Mouse (Mus musculus) c-Kit-negative CD71-positive TER-119-positive erythroid progenitor cells, embryonic 14.5 days (primary cell): ENCODE measurements around the gene Maea.

Experiments used
- DNase-seq: peaks from one replicate; pipeline ENCODE4 v3.0.0-alpha.2; 2013; ENCODE audit warnings: low read depth, low spot score

The Maea gene

DNA sequence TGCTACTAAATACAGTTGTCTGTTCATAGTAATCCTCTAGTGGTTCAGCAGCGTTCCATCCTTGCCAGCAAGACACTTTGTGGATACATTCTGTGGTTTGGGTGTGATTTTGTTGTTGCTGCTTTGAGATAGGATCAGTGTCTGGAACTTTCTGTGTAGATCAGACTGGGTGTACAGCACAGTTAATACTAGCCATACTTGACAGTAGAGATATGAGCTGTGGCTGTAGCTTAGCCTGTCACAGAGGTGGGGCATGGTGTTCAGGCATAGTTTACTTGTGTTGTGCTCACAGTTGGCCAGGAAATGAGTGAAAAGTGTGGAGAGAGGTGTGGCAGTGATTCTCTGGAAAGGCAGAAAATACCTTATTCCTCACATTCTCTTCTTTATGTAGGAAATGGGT, 22.2 kb downstream of the Maea start:
- DNase-seq: no peak

GRCm38 (mm10) chr5:33358467-33358866, 23.2 kb downstream of the Maea start:
- DNase-seq: no peak

- DNase-seq: no peak
These were observed 28.0 kb downstream of the Maea start for GRCm38 (mm10) chr5:33363263-33363662.

GRCm38 (mm10) chr5:33368651-33369050, 33.3 kb downstream of the Maea start:
- no peak for DNase-seq

- peak; percentile 46 for DNase-seq
These were observed 35.8 kb downstream of the Maea start for GRCm38 (mm10) chr5:33371137-33371536.

DNA sequence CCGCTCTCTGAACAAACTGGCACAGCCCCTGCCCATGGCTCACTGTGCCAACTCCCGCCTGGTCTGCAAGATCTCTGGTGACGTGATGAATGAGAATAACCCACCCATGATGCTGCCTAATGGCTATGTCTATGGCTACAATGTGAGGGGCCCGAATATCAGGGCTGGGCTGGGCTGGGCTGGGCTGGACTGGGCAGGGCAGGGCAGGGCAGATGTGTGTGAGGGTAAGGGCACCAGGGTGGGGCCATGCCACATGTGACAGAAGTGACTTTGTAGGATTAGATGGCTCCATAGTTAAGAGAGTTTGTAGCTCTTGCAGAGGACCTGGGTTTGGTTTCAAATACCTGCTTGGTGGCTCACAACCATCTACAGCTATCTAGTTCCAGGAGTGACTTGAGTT, 36.4 kb downstream of the Maea start:
- no peak for DNase-seq

DNA sequence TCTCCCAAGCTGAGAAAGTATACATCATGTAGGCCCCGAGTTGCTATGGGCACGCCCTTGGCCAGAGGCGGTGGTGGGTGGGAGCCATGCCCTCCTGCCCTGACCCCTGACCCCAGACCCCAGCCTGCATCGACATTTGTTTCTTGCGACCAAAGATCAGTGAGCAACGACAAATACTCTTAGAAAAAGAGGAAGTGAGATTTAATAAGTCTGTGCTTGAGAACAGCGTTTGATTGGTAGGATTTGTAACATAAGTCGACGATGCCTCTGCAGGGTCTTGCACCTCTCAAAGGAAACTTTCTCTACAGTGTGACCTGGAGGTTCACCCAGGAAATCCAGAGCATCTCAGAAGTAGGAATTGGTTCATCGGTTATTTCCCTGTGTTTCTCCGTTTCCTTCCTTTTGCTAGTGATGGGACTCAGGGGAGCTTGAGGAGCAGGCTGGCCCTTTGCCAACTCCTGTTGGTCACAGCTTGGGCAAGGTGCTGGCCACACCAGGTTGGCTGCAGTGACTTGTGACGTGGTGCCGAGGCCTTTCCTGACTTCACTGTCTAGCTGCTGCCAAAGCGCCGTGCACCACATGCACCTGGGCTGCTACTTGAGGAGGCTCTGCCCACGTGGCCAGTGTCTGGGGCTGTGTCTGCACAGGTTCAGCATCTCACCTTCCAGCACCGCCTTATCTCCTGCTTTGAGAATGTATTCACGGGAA, 37.2 kb downstream of the Maea start:
- DNase-seq: no peak

- no peak for DNase-seq
These were observed 41.9 kb downstream of the Maea start for GRCm38 (mm10) chr5:33377176-33377575.

DNA sequence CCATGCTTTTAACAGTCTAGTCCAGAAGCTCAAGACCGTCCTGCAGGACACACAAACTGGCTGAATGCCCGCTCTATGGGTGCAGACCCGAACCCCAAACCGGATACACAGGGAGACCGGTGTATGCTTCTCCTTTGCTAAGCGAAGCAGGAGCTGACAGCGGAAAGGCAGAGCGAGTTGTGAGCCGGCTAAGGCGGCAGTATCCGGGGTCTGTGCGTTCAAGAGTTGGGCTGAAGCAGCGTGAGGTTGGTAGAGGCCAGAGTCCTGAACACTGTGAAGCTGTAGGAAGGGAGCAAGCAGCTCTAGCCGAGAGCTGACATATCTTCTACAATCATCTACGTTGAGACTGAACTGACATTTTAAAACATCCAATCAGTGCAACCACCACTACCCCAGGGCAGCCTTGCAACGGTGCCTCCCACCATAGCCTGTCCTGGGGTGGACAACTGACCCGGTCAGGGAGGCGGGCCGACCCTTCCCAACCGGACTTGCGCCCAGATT, 42.5 kb downstream of the Maea start:
- no peak for DNase-seq

DNA sequence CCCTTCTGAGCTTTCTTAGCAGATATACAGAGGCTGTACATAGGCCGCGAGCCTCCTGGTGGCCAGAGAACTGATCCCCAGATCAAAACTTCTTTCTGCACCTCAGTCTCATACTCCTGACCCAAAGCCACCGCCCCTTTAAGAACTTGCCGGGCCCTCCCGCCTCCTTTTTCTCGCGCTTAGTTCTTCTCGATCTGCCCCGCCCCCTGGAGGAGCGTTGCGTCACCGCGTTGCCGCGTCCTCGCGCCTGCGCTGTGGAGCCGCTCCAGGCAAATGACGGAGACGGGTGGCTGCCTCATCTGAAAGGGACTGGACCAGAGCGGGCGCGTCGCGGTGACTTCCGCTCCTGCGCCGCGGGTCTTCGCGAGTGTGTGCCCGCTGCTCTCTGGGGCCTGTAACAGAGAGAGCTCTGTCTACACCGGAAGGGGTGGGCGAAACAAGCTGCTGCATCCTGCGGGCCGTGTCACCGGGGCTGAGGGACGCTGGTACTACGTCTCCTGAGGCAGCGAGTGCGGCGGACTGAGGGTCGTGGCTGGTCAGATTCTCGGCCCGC, 43.1 kb downstream of the Maea start, which contains the start of gene Uvssa:
TSS of gene Uvssa (plus strand) at position 248 of the 553 bp plus-strand sequence.
- DNase-seq: peak; percentile 98

GRCm38 (mm10) chr5:33387550-33387949, 52.2 kb downstream of the Maea start:
- DNase-seq: no peak

- no peak for DNase-seq
These were observed 58.5 kb downstream of the Maea start for GRCm38 (mm10) chr5:33393803-33394202.

- no peak for DNase-seq
These were observed 60.4 kb downstream of the Maea start for GRCm38 (mm10) chr5:33395693-33396092.

DNA sequence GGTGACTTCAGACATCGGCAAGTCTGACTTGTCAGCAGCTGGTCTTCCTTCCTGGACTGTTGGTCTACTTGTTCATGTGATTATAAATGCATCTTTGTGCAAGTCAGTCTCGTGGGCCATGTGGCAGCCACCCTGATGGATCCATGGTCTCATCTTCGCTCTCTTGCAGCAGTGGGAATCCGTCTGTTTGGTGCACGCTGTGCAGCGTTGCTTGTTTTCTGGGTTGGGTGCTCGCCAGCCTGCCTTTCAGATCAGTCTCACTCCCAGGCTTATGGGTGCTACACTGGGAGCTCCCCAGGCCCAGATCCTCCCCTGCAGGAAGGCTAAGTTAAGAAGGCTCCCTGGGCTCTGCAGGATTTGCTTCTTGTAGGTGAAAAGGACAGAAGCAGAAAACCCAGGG, 61.5 kb downstream of the Maea start:
- DNase-seq: no peak

- DNase-seq: no peak
These were observed 65.5 kb downstream of the Maea start for GRCm38 (mm10) chr5:33400819-33401218.

DNA sequence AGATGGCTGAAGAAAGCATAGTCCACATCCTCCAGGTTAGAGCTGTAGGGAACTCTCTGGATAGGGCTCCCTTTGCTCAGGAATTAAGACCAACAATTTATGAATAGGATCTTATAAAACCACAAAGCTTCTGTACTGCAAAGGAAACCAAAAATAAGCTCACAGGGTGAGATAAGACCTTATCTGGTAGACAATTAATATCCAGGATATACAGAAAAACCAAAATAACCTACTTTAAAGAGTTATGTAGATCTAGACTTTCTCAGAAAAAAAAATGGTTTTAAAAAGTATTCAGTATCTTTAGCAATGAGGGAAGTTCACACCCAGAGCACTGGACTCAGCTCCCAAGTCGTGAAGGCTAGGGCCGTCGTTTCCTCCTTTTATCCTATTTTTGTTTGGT, 85.0 kb downstream of the Maea start:
- DNase-seq: no peak
